Mouse (Mus musculus) 3134 (cell line): ENCODE measurements around the gene Mfsd14a.
"Not testable (repeated sequence)": the region's sequence is repeated elsewhere in the genome, so short reads cannot be mapped to it uniquely, and the experiment has no call there.

ENCODE experiments used
- DNase-seq: peaks from one replicate; pipeline ENCODE4 v3.0.0-alpha.2; 2011; ENCODE audit warnings: low spot score; ENCODE audit not compliant: insufficient read length; ENCODE audit errors: extremely low read depth

Gene Mfsd14a

DNA sequence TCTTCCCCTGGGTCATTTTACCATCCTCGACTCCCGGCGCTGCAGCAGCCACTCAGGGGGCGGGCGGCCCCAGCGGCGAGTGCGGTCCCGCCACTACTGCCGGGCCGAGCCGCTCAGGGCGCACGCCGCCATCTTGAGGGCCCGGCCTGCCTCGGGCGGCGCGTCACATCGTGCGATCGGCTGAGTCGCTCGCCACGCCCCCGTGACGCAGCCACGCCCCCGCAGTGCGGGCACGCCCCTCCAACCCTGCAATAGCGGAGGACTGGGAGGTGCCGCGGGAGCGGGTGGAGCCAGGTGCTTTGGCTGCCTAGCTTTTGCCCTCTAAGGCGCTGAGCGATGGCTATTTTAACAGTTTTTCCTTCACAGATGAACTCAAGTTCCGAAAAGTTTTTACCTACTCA is at the start of gene Mfsd14a:
Mfsd14a (minus strand) TSS at position 215 of the 401 bp plus-strand sequence.
- peak; percentile 98 for DNase-seq

GRCm38 (mm10) chr3:116711624-116712435 is 49.4 kb upstream of the Mfsd14a start:
- DNase-seq, result peak; percentile 86

GRCm38 (mm10) chr3:116710941-116711340 is 48.5 kb upstream of the Mfsd14a start:
- DNase-seq, result peak; percentile 10

GRCm38 (mm10) chr3:116705637-116706204 is 43.2 kb upstream of the Mfsd14a start:
- DNase-seq, result no peak

GRCm38 (mm10) chr3:116703835-116704234 is 41.4 kb upstream of the Mfsd14a start:
- no peak for DNase-seq

GRCm38 (mm10) chr3:116702647-116703272 is 40.3 kb upstream of the Mfsd14a start:
- DNase-seq, result no peak

DNA sequence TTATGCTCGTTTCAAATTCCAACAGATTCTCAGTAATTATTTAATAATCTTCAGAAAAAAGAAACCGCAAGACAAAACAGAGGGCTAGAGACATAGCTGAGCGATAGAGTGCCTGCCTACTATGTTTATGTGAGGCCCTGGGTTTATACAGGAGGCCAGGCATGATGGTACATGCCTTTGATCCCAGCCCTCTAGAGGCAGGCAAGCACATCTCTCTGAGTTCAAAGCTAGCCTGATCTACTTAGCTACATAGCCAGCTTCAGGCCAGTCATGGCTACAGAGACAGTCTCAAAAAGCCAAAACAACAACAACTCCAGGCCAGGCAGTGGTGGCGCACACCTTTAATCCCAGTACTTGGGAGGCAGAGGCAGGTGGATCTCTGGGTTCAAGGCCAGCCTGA is 39.1 kb upstream of the Mfsd14a start:
- no peak for DNase-seq

DNA sequence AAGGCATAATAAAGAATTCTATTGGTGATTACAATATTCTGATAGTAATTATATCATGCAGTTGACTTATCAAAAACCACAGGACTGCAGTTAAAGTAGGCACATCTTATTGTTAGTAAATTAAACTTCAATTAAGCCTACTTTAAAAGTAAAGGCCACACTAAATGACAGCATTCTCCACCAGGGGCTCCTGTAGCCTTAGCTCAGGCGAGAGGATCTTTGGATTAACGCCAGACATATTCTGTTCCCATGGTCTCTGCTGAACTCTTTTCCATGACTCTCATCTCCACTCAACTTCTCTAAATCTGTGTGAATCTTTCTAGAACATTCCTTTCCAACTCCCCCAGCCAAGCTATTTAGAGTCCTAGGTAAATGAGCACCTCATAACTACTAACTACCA is 36.3 kb upstream of the Mfsd14a start:
- no peak for DNase-seq

- no peak for DNase-seq
Observed at GRCm38 (mm10) chr3:116695666-116695985, 33.1 kb upstream of the Mfsd14a start.

DNA sequence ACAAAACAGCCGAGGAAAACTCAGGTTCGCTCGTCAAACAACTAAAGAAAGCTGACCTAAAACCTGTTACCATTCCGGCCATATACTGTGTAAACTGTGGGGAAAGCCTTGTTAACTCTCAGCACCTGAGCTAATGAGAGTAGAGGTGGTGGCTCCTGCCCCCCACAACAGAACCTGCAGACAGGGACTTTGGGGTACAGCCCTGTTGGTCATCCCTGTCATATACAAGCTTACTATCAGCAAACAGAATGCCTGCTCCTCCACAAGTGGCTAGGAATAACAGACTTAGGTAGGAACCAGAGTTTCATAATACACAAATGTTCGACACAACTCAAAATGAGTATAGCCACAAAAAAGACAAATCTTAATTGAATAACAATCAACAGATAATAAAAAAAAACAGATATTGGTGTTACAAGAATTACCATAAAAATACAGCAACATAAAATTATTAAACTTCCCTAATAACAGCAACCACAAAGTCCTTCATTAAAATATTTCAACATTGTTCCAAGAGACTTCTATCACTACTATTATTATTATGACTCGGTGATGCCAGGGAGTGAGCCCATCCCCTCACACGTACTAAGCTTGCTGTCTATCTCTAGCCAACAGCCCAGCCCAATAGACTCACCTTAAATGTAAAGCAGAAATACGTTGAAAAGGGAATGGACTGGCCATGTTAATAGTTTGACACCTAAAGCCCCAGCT is 32.6 kb upstream of the Mfsd14a start:
- no peak for DNase-seq

GRCm38 (mm10) chr3:116694312-116694711 is 31.8 kb upstream of the Mfsd14a start:
- DNase-seq, result no peak

DNA sequence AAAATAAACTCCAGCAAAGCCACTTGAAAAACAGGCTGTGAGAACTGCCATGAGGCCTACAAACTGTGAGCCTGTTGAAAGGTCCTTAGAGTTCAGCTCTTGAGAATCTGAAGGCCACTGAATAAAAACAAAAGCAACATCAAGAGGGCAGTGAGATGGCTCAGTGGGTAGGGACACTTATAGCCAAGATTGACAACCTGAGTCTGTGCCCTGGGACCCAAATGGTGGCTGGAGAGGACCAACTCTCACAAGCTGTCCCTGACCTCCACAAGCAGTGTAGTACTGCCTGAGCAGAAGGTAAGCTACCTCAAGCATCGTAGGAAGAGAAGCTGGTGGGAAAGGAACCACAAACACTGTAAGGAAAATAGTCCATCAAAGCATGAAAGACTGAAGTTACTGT is 18.7 kb upstream of the Mfsd14a start, which contains the start of gene Gm43191:
Gm43191 (minus strand) TSS at position 101 of the 400 bp plus-strand sequence.
- DNase-seq, result no peak

DNA sequence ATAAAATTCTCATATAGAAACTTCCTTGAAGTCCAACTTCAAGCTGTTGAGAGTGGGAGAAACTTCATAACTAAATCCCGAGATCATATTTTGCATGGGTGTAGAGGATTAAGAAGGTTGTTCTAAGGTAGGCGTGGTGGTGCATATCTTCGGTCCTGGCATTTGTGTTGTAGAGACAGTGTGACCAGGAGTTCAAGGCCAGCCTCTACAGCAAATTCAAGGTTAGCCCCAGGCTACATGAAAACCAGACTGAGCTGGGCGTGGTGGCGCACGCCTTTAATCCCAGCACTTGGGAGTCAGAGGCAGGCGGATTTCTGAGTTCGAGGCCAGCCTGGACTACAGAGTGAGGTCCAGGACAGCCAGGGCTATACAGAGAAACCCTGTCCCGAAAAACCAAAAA is 1.8 kb upstream of the Mfsd14a start:
- DNase-seq, result not testable (repeated sequence)

- DNase-seq, result no peak
Observed at GRCm38 (mm10) chr3:116661870-116662414, 535 bp downstream of the Mfsd14a start.

DNA sequence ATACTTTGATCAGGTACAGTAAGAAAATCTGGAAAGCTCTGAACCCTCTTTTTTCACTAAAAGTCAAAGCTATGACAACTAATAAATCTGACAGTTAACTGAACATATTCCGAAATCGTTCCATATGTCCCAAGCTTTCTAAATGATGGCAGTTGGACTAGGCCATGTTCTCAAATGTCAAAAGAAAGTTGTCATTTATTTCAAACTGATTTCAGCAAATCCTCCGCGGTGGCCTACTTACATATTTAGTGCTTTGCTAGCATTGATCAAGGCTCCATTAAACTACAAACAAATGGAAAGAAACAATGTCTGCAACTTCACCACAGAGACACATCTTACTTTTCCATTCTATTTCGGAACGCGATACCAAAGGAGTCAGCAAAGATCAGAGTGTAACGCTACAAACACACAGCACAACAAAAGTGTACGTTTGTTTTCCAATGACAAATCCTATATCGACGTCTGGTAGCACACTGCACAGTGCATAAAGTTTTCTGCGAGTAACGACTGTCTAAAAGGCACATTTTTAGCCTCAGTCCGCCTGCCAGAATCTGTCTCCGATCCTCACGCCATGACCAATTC is 1.1 kb downstream of the Mfsd14a start:
- DNase-seq, result no peak

GRCm38 (mm10) chr3:116659856-116660430 is 2.5 kb downstream of the Mfsd14a start:
- DNase-seq, result no peak

- no peak for DNase-seq
Observed at GRCm38 (mm10) chr3:116658928-116659565, 3.4 kb downstream of the Mfsd14a start.

DNA sequence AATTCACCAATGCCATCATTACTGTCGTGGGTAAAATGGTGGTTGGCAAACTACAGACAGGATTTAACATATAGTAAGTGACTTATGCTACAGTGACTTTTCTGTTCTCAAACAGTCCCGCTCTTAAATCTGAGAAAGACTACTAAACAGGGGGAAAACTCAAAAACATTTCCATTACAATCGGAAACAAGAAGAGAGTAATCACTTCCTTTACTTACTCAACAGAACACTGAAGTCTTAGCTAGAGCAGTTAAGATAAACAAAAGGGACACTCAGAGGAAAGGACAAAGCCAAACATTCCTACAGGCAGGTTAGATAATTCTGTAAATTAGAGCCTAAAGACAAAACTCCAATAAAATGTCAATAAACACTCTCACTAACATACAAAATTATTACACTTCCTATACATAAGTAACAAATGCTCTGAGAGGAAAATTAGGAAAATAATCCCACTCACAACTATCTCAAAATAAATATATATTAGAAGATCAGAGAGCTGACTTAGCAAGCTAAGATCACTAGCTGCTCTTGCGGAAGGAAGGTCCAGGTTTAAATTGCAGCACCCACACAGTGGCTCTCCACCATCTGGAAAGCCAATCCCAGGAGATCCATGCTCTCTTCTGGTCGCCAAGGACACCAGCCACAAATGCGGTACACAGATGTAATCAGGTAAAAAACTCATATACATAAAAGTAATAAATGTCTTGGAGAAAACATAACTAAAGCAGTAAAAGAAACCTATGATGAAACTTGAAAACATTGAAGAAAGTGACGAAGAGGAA is 6.1 kb downstream of the Mfsd14a start:
- no peak for DNase-seq

DNA sequence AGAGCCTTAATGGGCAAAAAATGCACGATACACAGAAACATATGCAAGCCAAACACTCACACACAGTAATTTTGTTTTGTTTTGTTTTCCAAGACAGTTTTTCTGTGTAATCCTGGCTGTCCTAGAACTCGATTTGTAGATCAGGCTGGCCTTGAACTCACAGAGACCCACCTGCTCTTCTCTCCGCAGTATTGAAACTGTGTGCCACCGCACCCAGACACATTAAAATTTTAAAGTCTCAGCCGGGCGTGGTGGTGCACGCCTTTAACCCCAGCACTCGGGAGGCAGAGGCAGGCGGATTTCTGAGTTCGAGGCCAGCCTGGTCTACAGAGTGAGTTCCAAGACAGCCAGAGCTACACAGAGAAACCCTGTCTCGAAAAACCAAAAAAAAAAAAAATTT is 8.4 kb downstream of the Mfsd14a start:
- DNase-seq, result not testable (repeated sequence)
